Mouse (Mus musculus): ENCODE measurements at regions not wholly inside any gene's neighbourhood (a gene's known extent, or its start where the extent isn't known, plus 50 kb on each side); places are given as distances from the start of the nearest gene placed in this dataset.

DNA sequence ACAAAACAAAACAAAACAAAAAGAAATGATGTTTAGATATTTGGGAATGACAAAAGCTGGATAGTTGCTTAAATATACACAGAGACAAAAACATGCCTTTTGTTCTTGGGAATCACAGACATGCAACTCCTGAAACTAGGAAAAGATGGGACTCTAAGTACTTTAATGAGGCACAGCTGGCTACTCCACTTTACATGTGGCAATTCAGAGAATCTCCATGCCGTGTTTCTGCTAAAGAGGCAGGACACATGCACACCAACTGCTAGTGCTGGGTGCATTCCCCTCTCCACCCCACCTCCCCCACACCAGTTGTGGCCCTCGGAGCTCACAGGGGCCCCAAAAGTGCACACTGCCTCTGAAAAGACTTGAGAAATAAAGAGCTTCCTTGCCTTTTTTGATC lies 58.6 kb upstream of the Tsc22d1 start:
- no peak for ATAC-seq (ENCODE audit: low FRiP score, low read depth)
- 35% methylated on average over 2 of the region's 2 CpGs for WGBS
- Histone ChIP-seq H3K27me3 (ENCODE audit: control insufficient read depth, insufficient read depth, low read length) (no peaks in the 10 kb centered on the region), H3K36me3 (ENCODE audit: control insufficient read depth, insufficient read depth, low read length) (no peaks in the 10 kb centered on the region), H3K4me3 (replicated peaks; ENCODE audit: low read length) (no peak overlapping the region), H3K4me2 (replicated peaks; ENCODE audit: low read depth, low read length, severe bottlenecking) (no peak overlapping the region), H3K27ac (replicated peaks; ENCODE audit: low read depth, low read length) (no peak overlapping the region), H3K4me1 (ENCODE audit: control insufficient read depth, insufficient read depth, low read length) (no peaks in the 10 kb centered on the region), H3K9me3 (ENCODE audit: control insufficient read depth, low read length) (peaks cover 7% of the 10 kb centered on the region; the same call in 1 of the 2 replicates), H3K9ac (ENCODE audit: low read depth, low read length, severe bottlenecking) (no peak overlapping the region)
- no peak for TF ChIP-seq POLR2A (IDR thresholded peaks at IDR 0.05; ENCODE audit: borderline replicate concordance, extremely low read depth, insufficient read depth, insufficient read length)
- peak; percentile 30 for DNase-seq (ENCODE audit: low spot score)

DNA sequence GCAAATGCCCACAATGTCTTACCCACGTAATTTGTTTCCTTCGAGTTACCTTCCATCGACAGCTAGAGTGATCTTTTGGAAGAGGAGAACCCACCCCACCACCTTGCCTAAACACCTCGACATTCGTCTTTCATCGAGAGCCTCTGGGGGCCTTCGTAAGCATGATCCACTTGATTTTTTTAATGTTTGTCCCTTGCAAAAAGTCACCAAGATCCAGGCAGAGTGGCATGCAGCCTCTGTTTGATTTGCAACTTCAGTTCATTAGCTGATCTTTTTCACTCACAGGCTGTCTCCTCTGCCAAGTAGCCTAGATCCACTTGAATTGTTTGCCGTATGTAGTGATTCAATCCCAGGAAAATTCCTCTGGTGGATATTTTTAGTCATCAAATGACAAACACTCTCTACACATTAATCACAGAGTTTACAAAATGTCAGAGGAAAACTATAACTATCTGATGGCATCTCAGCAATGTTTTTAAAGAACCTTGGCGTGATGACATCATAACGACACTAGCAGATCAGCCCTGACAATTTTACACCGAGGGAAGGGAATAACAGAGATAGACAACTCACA lies 54.8 kb upstream of the Tsc22d1 start:
- H3K27me3 ChIP-seq (ENCODE audit: control insufficient read depth, insufficient read depth, low read length), result no peaks in the 10 kb centered on the region
- 84% methylated on average over 11 of the region's 11 CpGs for WGBS
- no peak overlapping the region for H3K4me3 ChIP-seq (replicated peaks; ENCODE audit: low read length)
- DNase-seq (ENCODE audit: low spot score), result no peak
- no peak overlapping the region for H3K27ac ChIP-seq (replicated peaks; ENCODE audit: low read depth, low read length)
- no peaks in the 10 kb centered on the region for H3K36me3 ChIP-seq (ENCODE audit: control insufficient read depth, insufficient read depth, low read length)
- no peak for ATAC-seq (ENCODE audit: low FRiP score, low read depth)
- no peak overlapping the region for H3K9ac ChIP-seq (ENCODE audit: low read depth, low read length, severe bottlenecking)
- H3K9me3 ChIP-seq (ENCODE audit: control insufficient read depth, low read length), result peaks cover 7% of the 10 kb centered on the region; the same call in 1 of the 2 replicates
- H3K4me2 ChIP-seq (replicated peaks; ENCODE audit: low read depth, low read length, severe bottlenecking), result no peak overlapping the region
- no peaks in the 10 kb centered on the region for H3K4me1 ChIP-seq (ENCODE audit: control insufficient read depth, insufficient read depth, low read length)
- TF ChIP-seq POLR2A (IDR thresholded peaks at IDR 0.05; ENCODE audit: borderline replicate concordance, extremely low read depth, insufficient read depth, insufficient read length), result no peak

DNA sequence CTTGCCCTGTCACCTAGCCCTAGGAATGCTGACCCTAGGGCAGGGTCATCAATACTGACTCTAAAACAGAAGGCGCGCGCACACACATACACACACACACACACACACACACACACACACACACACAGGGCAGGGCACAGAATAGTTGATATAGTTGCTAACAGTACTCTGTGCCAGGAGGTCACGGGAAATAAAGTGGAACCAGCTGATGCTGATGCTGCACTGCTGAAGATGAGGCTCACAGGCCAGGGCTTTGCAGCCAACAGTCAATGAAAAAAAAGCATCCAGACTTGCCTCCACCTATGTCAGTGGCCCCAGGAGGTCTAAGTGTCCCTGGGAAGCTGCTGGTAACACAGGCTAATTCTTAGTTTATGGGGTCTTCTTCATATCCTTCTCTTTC lies 50.7 kb upstream of the Tsc22d1 start:
- no peaks in the 10 kb centered on the region for H3K36me3 ChIP-seq (ENCODE audit: control insufficient read depth, insufficient read depth, low read length)
- H3K27me3 ChIP-seq (ENCODE audit: control insufficient read depth, insufficient read depth, low read length), result no peaks in the 10 kb centered on the region
- no peaks in the 10 kb centered on the region for H3K4me1 ChIP-seq (ENCODE audit: control insufficient read depth, insufficient read depth, low read length)
- TF ChIP-seq POLR2A (IDR thresholded peaks at IDR 0.05; ENCODE audit: borderline replicate concordance, extremely low read depth, insufficient read depth, insufficient read length), result no peak
- WGBS, result 90% methylated on average over 4 of the region's 4 CpGs
- H3K9me3 ChIP-seq (ENCODE audit: control insufficient read depth, low read length), result peaks cover 4% of the 10 kb centered on the region; the same call in 1 of the 2 replicates
- ATAC-seq (ENCODE audit: low FRiP score, low read depth) (no peak), DNase-seq (ENCODE audit: low spot score) (no peak)
- no peak overlapping the region for H3K4me3 ChIP-seq (replicated peaks; ENCODE audit: low read length)
- H3K27ac ChIP-seq (replicated peaks; ENCODE audit: low read depth, low read length), result no peak overlapping the region
- no peak overlapping the region for H3K9ac ChIP-seq (ENCODE audit: low read depth, low read length, severe bottlenecking)
- H3K4me2 ChIP-seq (replicated peaks; ENCODE audit: low read depth, low read length, severe bottlenecking), result no peak overlapping the region

Data from limb, embryonic 14.5 days (tissue).